Mouse (Mus musculus) heart, adult 2 months (tissue): ENCODE results near the gene Tex48.

Experiments
- CTCF ChIP-seq: fragments of 200-600 bp; IDR thresholded peaks from 2 replicates; pipeline ENCODE4 v1.8.1; 2022; ENCODE audit warnings: antibody characterized with exemption, mild to moderate bottlenecking, moderate library complexity
- EP300 ChIP-seq: fragments of 200-500 bp; IDR thresholded peaks from 2 replicates; pipeline ENCODE4 v1.6.1; 2011; ENCODE audit warnings: low read depth, low read length, control low read depth; ENCODE audit not compliant: insufficient read depth

DNA sequence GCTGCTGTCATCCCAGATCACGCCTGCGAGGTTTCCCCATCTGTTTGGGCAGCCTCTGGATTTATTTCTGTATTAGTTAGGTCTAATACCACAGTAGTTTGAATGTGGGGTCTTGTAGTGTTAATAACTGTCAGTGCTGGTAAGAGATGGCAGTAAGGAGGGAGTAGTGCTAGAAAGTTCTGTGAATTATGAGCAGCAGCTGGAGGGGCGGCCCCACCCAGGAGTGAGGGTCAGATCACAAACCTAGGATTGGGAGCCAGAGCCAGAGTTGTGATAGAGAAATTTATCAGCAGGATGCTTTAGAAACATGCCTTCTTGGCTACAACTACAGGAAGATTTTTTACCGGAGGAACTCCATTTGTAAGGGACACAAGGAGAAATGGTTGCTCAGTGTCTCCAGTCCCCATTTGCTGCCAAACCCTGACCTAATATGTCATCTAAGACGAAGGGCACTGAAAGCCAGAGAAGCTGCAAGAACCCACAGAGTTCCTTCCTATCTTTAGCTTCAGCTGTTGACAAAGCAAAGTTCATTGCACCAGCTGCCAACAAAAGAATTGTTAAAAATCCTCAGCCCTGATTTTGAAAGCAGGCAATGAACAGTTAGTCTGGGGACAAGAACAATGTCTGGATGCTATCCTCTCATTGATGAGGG lies 27.6 kb downstream of the Tex48 start:
- TF ChIP-seq CTCF, result no peak
- TF ChIP-seq EP300, result no peak
